Mouse (Mus musculus) right cerebral cortex, postnatal 4 days (tissue): ENCODE results near the gene Atf7ip.
"Not testable (repeated sequence)": the region's sequence is repeated elsewhere in the genome, so short reads cannot be mapped to it uniquely, and the experiment has no call there.

Experiments
- DNase-seq: peaks from one replicate; pipeline ENCODE4 v3.0.0-alpha.2; 2022

Atf7ip gene

GRCm38 (mm10) chr6:136505867-136506266 lies at the start of gene Atf7ip:
Gene Atf7ip, plus strand, starts transcription at chr6:136506167.
- DNase-seq, result not testable (repeated sequence)

- DNase-seq, result no peak
Measured at GRCm38 (mm10) chr6:136456302-136456701, 49.7 kb upstream of the Atf7ip start.

GRCm38 (mm10) chr6:136459156-136459555 lies 46.8 kb upstream of the Atf7ip start:
- no peak for DNase-seq

GRCm38 (mm10) chr6:136463491-136463890 lies 42.5 kb upstream of the Atf7ip start:
- no peak for DNase-seq

- DNase-seq, result peak; percentile 34
Measured at GRCm38 (mm10) chr6:136464121-136464621, 41.8 kb upstream of the Atf7ip start.

- DNase-seq, result no peak
Measured at GRCm38 (mm10) chr6:136465021-136465420, 40.9 kb upstream of the Atf7ip start.

- peak; percentile 68 for DNase-seq
Measured at GRCm38 (mm10) chr6:136465959-136466381, 40.0 kb upstream of the Atf7ip start.

- DNase-seq, result peak; percentile 96
Measured at GRCm38 (mm10) chr6:136466956-136467750, 38.8 kb upstream of the Atf7ip start.

- no peak for DNase-seq
Measured at GRCm38 (mm10) chr6:136467837-136468236, 38.1 kb upstream of the Atf7ip start.

- DNase-seq, result peak; percentile 87
Measured at GRCm38 (mm10) chr6:136468401-136468912, 37.5 kb upstream of the Atf7ip start.

- peak; percentile 34 for DNase-seq
Measured at GRCm38 (mm10) chr6:136468974-136469792, 36.8 kb upstream of the Atf7ip start.

- no peak for DNase-seq
Measured at GRCm38 (mm10) chr6:136469807-136470206, 36.2 kb upstream of the Atf7ip start.

GRCm38 (mm10) chr6:136470321-136471230 lies 35.4 kb upstream of the Atf7ip start:
- DNase-seq, result peak; percentile 73

- no peak for DNase-seq
Measured at GRCm38 (mm10) chr6:136471601-136472000, 34.4 kb upstream of the Atf7ip start.

- no peak for DNase-seq
Measured at GRCm38 (mm10) chr6:136472779-136473178, 33.2 kb upstream of the Atf7ip start.

GRCm38 (mm10) chr6:136473472-136474129 lies 32.4 kb upstream of the Atf7ip start:
- no peak for DNase-seq

- DNase-seq, result no peak
Measured at GRCm38 (mm10) chr6:136475171-136475860, 30.7 kb upstream of the Atf7ip start.

- DNase-seq, result no peak
Measured at GRCm38 (mm10) chr6:136477878-136478277, 28.1 kb upstream of the Atf7ip start.

GRCm38 (mm10) chr6:136483531-136483930 lies 22.4 kb upstream of the Atf7ip start:
- no peak for DNase-seq

GRCm38 (mm10) chr6:136484093-136484492 lies 21.9 kb upstream of the Atf7ip start:
- DNase-seq, result no peak

GRCm38 (mm10) chr6:136486166-136486565 lies 19.8 kb upstream of the Atf7ip start:
- DNase-seq, result no peak
